Mouse (Mus musculus): Measurements from ENCODE around the gene Wipf2.

DNA sequence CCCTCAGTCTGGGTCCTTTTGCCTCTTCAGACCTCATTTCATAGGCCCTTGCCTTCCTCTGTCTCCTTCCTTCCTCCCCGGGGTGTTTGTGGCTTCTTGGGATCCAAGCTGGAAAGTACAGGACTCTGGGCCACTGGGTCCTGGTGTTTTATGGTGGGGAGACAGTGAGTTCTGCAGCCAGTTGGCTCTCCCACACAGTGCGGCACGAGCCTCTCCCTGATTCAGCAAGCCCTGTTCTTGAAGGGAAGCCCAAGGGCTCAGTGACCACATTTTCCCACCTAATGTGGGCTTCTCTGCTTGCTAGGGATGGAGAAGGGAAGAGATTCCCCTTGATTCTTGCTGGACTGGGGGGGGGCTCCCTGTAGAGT is 79.1 kb downstream of the Wipf2 start:
- no peak for TF ChIP-seq GATA1 (IDR thresholded peaks at IDR 0.05; ENCODE audit: borderline replicate concordance, low read length)
- no peak for TF ChIP-seq FLI1 (IDR thresholded peaks at IDR 0.05; ENCODE audit: low read length)

Data from megakaryocyte, embryonic 14.5 days (primary cell).